19 mouse cellular contexts compared by ENCODE assay signal in the genomic region with DNA sequence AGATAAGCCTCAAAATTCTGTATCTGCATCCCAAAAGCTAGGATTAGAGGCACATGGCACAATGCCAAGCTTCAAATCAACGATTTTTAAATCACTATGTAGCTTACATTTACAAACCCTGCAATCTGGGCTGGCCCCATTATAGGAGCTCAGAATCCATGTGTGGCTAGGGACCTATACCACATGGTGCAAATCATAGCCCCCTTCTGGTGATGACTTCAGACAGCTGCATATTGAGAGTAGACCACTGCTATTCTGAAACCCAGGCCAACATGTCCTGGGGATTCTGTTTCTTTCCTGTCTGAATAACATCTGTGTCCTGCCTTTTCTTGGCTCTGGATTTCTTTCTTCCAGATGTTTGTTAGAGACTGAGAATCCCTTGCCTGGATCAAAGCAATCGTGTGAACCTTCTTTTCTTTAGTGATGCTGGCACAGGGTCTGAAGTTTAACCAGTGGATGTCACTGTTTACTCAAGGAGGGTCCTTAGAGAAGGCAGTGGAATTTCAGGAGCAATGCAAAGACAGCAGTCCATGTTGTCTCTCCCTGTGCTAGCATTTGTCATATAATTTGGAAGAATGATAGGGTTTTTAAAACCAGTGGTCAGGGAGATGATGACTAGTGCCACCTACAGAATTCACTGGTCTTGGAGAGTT.
DNase-seq lines count a peak whose midpoint lies in the region; ATAC-seq and TF ChIP-seq lines count a peak whose summit lies in the region.
"Had no signal": no experiment of that assay in that cellular context is flagged by ENCODE, and none has a peak within 500 bp of the region (broad histone marks: within the 10 kb centered on the region; RNA-seq: fewer than 3 reads in every experiment).

No protein-coding gene starts in this region.

- peak; percentile 58 for TF ChIP-seq CTCF in forebrain, postnatal 0 days (IDR thresholded peaks at IDR 0.05; ENCODE audit: low read depth)
- TF ChIP-seq CTCF in kidney, adult 2 months (conservative IDR thresholded peaks at IDR 0.05; ENCODE audit: insufficient read depth, insufficient read length, low read depth, low read length): no peak

- no peaks in the 10 kb centered on the region for H3K9me3 ChIP-seq in forebrain, postnatal 0 days (ENCODE audit: low read length)
- H3K9me3 ChIP-seq in forebrain, embryonic 15.5 days: no peaks in the 10 kb centered on the region
- H3K9me3 ChIP-seq: forebrain, embryonic 12.5 days had no signal

- TF ChIP-seq POLR2A in kidney, adult 2 months (IDR thresholded peaks at IDR 0.05; ENCODE audit: low read depth, low read length): no peak

- peak; percentile 39 for DNase-seq in forebrain, postnatal 0 days
- DNase-seq in left cerebral cortex, postnatal 4 days: peak; percentile 12
- no peak for DNase-seq in left cerebral cortex, postnatal 14 days (ENCODE audit: low spot score in 2 of 2)
- peak; percentile 17 for DNase-seq in retina, postnatal 1 day
- DNase-seq in retina, embryonic 14.5 days (ENCODE audit: low spot score): no peak
- DNase-seq in retina, postnatal 7 days (ENCODE audit: low read depth, low spot score): peak; percentile 19
- no peak for DNase-seq in kidney, adult 2 months
- DNase-seq: adrenal gland, postnatal 14 days; cerebellum, adult 2 months; gastrocnemius, postnatal 14 days; kidney, adult 9 months; kidney, postnatal 25 days; right cerebral cortex, postnatal 14 days; spleen, adult 18-20 months; thymus, postnatal 25 days had no signal

- no peak overlapping the region for H3K27ac ChIP-seq in forebrain, postnatal 0 days (ENCODE audit: low read depth, low read length)
- H3K27ac ChIP-seq in forebrain, embryonic 15.5 days (replicated peaks): no peak overlapping the region
- no peak overlapping the region for H3K27ac ChIP-seq in kidney, adult 2 months (ENCODE audit: insufficient read depth, low read depth, low read length)
- H3K27ac ChIP-seq: forebrain, embryonic 12.5 days; liver, embryonic 14.5 days had no signal

- no peaks in the 10 kb centered on the region for H3K27me3 ChIP-seq in forebrain, postnatal 0 days (ENCODE audit: insufficient read depth, low read length)
- no peaks in the 10 kb centered on the region for H3K27me3 ChIP-seq in forebrain, embryonic 15.5 days
- no peaks in the 10 kb centered on the region; the same call in 1 of the 2 replicates for H3K27me3 ChIP-seq in kidney, adult 2 months (replicated peaks; ENCODE audit: control insufficient read depth, insufficient read depth, low read length)
- H3K27me3 ChIP-seq: forebrain, embryonic 12.5 days had no signal

- no peak overlapping the region for H3K4me2 ChIP-seq in forebrain, postnatal 0 days (ENCODE audit: low read depth)
- H3K4me2 ChIP-seq in forebrain, embryonic 15.5 days (replicated peaks): no peak overlapping the region
- H3K4me2 ChIP-seq: forebrain, embryonic 12.5 days had no signal

- peak; percentile 63; the same call in 1 of the 2 replicates for ATAC-seq in forebrain, postnatal 0 days
- no peak for ATAC-seq in forebrain, embryonic 15.5 days (replicated peaks)
- ATAC-seq: inflammation-experienced regulatory T-cells, adult 6 months had no signal

- no peak overlapping the region for H3K9ac ChIP-seq in forebrain, postnatal 0 days
- H3K9ac ChIP-seq in forebrain, embryonic 15.5 days (replicated peaks): no peak overlapping the region
- H3K9ac ChIP-seq: forebrain, embryonic 12.5 days; liver, embryonic 14.5 days had no signal

- H3K4me1 ChIP-seq in forebrain, postnatal 0 days (ENCODE audit: insufficient read depth): no peaks in the 10 kb centered on the region
- no peaks in the 10 kb centered on the region for H3K4me1 ChIP-seq in forebrain, embryonic 15.5 days
- no peaks in the 10 kb centered on the region for H3K4me1 ChIP-seq in kidney, adult 2 months (ENCODE audit: control insufficient read depth, insufficient read depth, low read length)
- H3K4me1 ChIP-seq: forebrain, embryonic 12.5 days had no signal

- WGBS in forebrain, postnatal 0 days: 41% methylated on average over 2 of the region's 2 CpGs
- WGBS in forebrain, embryonic 15.5 days: 50% methylated on average over 2 of the region's 2 CpGs
- WGBS in kidney, adult 2 months: 45% methylated on average over 2 of the region's 2 CpGs

- H3K36me3 ChIP-seq in forebrain, postnatal 0 days (ENCODE audit: insufficient read depth): no peaks in the 10 kb centered on the region
- H3K36me3 ChIP-seq in forebrain, embryonic 15.5 days: no peaks in the 10 kb centered on the region
- H3K36me3 ChIP-seq in kidney, adult 2 months (ENCODE audit: control insufficient read depth, insufficient read depth, low read length): no peaks in the 10 kb centered on the region
- H3K36me3 ChIP-seq: forebrain, embryonic 12.5 days had no signal

- intact Hi-C loops in left cerebral cortex, postnatal 4 days (cut with DNase I): no loop called here
- intact Hi-C loops in left cerebral cortex, postnatal 14 days (cut with DNase I): no loop called here

- H3K4me3 ChIP-seq in forebrain, postnatal 0 days (ENCODE audit: low read depth, low read length): no peak overlapping the region
- no peak overlapping the region for H3K4me3 ChIP-seq in forebrain, embryonic 15.5 days
- no peak overlapping the region for H3K4me3 ChIP-seq in kidney, adult 2 months (ENCODE audit: insufficient read depth, low read depth, low read length)
- H3K4me3 ChIP-seq: forebrain, embryonic 12.5 days had no signal

Comparison
In these comparisons a context has a peak if more than half of its experiments do, and no peak if none do; other contexts are left out.
1. DNase-seq: peak in forebrain, postnatal 0 days (single experiment), left cerebral cortex, postnatal 4 days (single experiment), retina, postnatal 1 day (single experiment) and retina, postnatal 7 days (single experiment); none in left cerebral cortex, postnatal 14 days (0 of 2), retina, embryonic 14.5 days (single experiment) and kidney, adult 2 months (single experiment).